Mouse (Mus musculus): ENCODE results near the gene Zfp444. TPM values are rescaled to one million over a fixed set of nuclear protein-coding genes. Genes with fewer than 3 reads are reported as not detected.
"Not testable (repeated sequence)": the region's sequence is repeated elsewhere in the genome, so short reads cannot be mapped to it uniquely, and the experiment has no call there.

Gene Zfp444
- polyA plus RNA-seq, 1 experiment from 2014 or later: 71.2 TPM

DNA sequence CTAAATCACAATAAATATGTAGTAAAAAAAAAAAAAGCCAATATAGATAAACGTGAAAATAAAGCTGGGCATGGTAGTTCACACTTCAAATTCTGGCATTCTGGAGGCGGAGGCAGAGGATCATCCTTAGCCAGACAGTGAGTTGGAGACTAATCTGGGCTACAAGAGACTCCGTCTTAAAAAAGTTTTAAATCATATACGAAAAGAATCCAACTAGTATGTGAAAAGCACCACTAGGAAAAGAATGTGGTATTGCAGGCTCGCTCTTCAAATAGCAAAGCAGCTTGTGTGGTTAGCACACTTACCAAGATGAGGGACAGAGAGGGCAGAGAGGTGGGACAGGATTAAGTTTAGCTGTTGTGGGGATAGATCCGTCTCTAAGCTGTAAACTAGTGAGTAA is 1.2 kb upstream of the Zfp444 start:
- no peaks in the 10 kb centered on the region for H3K27me3 ChIP-seq (ENCODE audit: control insufficient read depth, insufficient read depth, low read length)
- ATAC-seq (ENCODE audit: insufficient read depth, low FRiP score, low TSS enrichment) (no peak), DNase-seq (ENCODE audit: low spot score) (no peak)
- H3K27ac ChIP-seq (ENCODE audit: low read depth, low read length): peak overlapping the region; percentile 69; the same call in 1 of the 2 replicates
- WGBS: 56% methylated on average over 6 of the region's 6 CpGs
- H3K9me3 ChIP-seq (ENCODE audit: control insufficient read depth, low read length): no peaks in the 10 kb centered on the region
- no peaks in the 10 kb centered on the region; the same call in 1 of the 2 replicates for H3K36me3 ChIP-seq (ENCODE audit: control insufficient read depth, insufficient read depth, low read length)
- peak overlapping the region; percentile 56 for H3K9ac ChIP-seq (ENCODE audit: low read length)
- peak overlapping the region; percentile 72 for H3K4me3 ChIP-seq (ENCODE audit: low read depth, low read length)
- H3K4me2 ChIP-seq (ENCODE audit: low read depth): peak overlapping the region; percentile 80
- peaks cover 3% of the 10 kb centered on the region; the same call in 1 of the 2 replicates for H3K4me1 ChIP-seq (ENCODE audit: control insufficient read depth, insufficient read depth, low read length)

DNA sequence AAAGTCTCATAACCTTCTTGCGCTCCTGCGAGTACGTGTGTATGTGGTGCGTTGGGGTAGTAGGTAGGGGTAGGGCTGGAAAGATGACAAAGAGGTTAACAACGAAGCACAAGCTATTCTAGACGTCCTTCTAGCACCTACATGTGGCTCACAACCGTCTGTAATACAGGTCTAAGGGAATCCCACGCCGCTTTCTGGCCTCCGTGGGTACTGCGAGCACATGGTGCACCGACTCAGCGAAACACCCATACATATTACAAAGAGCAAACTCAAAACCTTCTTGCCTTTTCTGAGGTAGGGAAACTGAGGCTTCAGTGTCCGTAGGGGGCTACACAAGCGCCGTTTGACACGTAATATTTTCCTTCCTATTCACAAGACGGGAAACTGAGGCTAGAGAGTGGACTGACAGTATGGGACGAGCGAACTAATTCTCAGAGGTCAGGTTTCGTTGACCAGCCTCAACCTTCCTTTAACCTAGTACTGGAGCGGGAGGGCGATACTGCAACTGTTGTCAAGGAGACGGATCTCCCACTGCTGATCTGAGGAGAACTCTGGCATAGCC is 501 bp upstream of the Zfp444 start:
- no peaks in the 10 kb centered on the region; the same call in 1 of the 2 replicates for H3K36me3 ChIP-seq (ENCODE audit: control insufficient read depth, insufficient read depth, low read length)
- DNase-seq (ENCODE audit: low spot score): peak; percentile 74
- ATAC-seq (ENCODE audit: insufficient read depth, low FRiP score, low TSS enrichment): peak; percentile 53

DNA sequence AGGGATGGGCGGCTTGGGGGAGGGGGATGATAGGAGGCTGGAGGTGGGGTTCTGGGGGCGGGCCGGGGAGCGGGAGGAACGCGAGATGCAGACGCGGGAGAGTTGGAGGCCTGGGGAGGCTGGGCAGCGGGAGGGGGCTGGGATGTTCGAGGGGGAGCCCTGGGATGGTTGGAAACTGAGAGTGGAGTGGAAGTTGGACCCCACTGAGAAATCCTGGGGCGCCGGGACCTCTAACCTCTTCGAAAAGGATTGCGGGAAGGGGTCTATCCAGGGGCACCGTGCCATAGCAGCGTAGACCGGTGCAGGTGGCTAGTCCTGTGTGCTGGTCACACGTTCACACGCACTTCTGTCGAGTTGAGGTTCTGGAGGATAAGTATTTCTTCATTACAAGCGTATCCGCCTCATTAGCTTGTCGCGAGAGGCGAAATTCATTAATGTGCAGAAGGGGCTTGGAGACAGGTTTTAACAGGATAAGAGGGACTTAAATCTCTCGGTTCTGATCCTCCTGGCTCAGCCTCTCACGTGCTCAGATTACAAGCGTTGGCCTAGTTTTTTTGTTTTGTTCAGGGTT is 733 bp downstream of the Zfp444 start:
- DNase-seq (ENCODE audit: low spot score) (no peak), ATAC-seq (ENCODE audit: insufficient read depth, low FRiP score, low TSS enrichment) (peak; percentile 49)
- Histone ChIP-seq H3K27ac (ENCODE audit: low read depth, low read length) (no peak overlapping the region), H3K9me3 (ENCODE audit: control insufficient read depth, low read length) (no peaks in the 10 kb centered on the region), H3K4me1 (ENCODE audit: control insufficient read depth, insufficient read depth, low read length) (peaks cover 3% of the 10 kb centered on the region; the same call in 1 of the 2 replicates), H3K4me2 (ENCODE audit: low read depth) (peak overlapping the region; percentile 76), H3K4me3 (ENCODE audit: low read depth, low read length) (peak overlapping the region; percentile 72), H3K9ac (ENCODE audit: low read length) (peak overlapping the region; percentile 71), H3K27me3 (ENCODE audit: control insufficient read depth, insufficient read depth, low read length) (no peaks in the 10 kb centered on the region), H3K36me3 (ENCODE audit: control insufficient read depth, insufficient read depth, low read length) (no peaks in the 10 kb centered on the region; the same call in 1 of the 2 replicates)
- WGBS: under 1% methylated on average over 26 of the region's 28 CpGs

More for the DNA sequence above, 501 bp upstream of the Zfp444 start:
- peaks cover 3% of the 10 kb centered on the region; the same call in 1 of the 2 replicates for H3K4me1 ChIP-seq (ENCODE audit: control insufficient read depth, insufficient read depth, low read length)
- WGBS: under 1% methylated on average over 24 of the region's 24 CpGs
- H3K27me3 ChIP-seq (ENCODE audit: control insufficient read depth, insufficient read depth, low read length): no peaks in the 10 kb centered on the region
- H3K4me2 ChIP-seq (ENCODE audit: low read depth): peak overlapping the region; percentile 80
- peak overlapping the region; percentile 72 for H3K4me3 ChIP-seq (ENCODE audit: low read depth, low read length)
- no peaks in the 10 kb centered on the region for H3K9me3 ChIP-seq (ENCODE audit: control insufficient read depth, low read length)
- peak overlapping the region; percentile 69 for H3K27ac ChIP-seq (ENCODE audit: low read depth, low read length)
- peak overlapping the region; percentile 56 for H3K9ac ChIP-seq (ENCODE audit: low read length)

DNA sequence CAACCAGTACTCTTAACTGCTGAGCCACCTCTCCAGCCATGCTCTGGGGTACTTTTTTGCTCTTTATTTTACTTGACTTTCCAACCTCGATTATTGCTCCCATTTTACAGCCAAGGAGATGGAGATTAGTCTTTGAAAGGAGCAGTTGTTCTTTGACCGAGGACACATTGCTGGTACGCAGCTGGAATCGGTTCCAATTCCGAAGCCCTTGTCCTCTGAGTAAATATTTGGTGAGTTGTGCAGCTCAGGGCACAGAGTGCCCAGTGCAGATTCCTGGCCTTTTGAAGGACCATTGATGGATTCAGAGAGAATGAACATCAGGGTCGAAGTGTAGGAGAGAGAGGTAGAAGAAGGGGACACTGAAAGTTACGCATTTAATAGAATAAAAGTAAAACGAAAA is 1.8 kb downstream of the Zfp444 start:
- H3K9ac ChIP-seq (ENCODE audit: low read length): no peak overlapping the region
- H3K4me3 ChIP-seq (ENCODE audit: low read depth, low read length): no peak overlapping the region
- no peaks in the 10 kb centered on the region; the same call in 1 of the 2 replicates for H3K36me3 ChIP-seq (ENCODE audit: control insufficient read depth, insufficient read depth, low read length)
- 93% methylated on average over 8 of the region's 8 CpGs for WGBS
- no peak overlapping the region for H3K4me2 ChIP-seq (ENCODE audit: low read depth)
- H3K27me3 ChIP-seq (ENCODE audit: control insufficient read depth, insufficient read depth, low read length): no peaks in the 10 kb centered on the region
- DNase-seq (ENCODE audit: low spot score) (no peak), ATAC-seq (ENCODE audit: insufficient read depth, low FRiP score, low TSS enrichment) (no peak)
- H3K9me3 ChIP-seq (ENCODE audit: control insufficient read depth, low read length): no peaks in the 10 kb centered on the region
- no peak overlapping the region for H3K27ac ChIP-seq (ENCODE audit: low read depth, low read length)
- H3K4me1 ChIP-seq (ENCODE audit: control insufficient read depth, insufficient read depth, low read length): peaks cover 3% of the 10 kb centered on the region; the same call in 1 of the 2 replicates

DNA sequence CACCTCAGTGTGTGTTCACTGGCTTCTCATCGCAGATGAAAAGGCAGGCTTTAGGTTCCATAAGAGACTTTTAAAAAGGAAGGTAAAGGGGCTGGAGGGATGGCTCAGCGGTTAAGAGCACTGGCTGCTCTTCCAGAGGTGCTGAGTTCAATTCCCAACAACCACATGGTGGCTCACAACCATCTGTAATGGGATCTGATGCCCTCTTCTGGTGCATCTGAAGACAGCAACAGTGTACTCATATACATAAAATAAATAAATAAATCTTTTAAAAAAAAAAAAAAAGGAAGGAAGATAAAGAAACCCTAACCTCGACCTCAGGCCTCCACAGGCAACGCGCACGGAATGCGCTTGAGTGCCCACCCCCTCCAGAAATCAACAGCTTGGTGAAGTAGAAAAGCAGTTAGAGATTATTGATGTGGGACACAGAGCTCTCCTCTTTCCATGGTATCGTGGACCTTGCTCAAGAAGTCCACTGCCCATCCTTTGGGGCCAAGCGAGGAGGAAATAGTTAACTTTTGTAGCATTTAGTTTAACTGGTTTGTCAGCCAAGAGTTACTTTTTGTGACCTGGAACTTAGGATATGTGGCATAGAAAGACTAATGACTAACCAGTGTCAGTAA is 2.5 kb downstream of the Zfp444 start:
- H3K9ac ChIP-seq (ENCODE audit: low read length); H3K4me2 ChIP-seq (ENCODE audit: low read depth); H3K4me1 ChIP-seq (ENCODE audit: control insufficient read depth, insufficient read depth, low read length); ATAC-seq (ENCODE audit: insufficient read depth, low FRiP score, low TSS enrichment); H3K4me3 ChIP-seq (ENCODE audit: low read depth, low read length); H3K27me3 ChIP-seq (ENCODE audit: control insufficient read depth, insufficient read depth, low read length); H3K36me3 ChIP-seq (ENCODE audit: control insufficient read depth, insufficient read depth, low read length); H3K27ac ChIP-seq (ENCODE audit: low read depth, low read length); H3K9me3 ChIP-seq (ENCODE audit: control insufficient read depth, low read length); DNase-seq (ENCODE audit: low spot score): not testable (repeated sequence)
- WGBS: 92% methylated on average over 9 of the region's 9 CpGs

DNA sequence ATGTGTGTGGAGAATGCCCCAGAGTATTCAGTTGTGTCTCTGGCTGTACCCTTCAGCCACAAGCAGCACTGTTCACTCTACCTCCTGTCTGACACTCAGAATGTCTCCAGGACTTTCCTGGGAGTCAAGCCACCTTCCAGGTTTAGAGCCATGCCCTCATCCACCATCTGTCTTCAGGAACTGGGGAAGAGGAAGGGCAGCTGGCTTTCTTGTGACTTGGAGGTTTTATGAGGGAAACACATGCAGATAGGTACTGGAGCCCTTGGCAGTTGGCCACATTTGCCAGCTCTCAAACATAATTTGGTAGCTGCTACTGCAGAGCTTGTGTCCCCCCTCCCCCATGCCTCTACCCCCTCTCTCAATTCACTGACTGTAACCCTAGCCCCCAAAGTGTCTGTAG is 7.0 kb downstream of the Zfp444 start:
- no peak for ATAC-seq (ENCODE audit: insufficient read depth, low FRiP score, low TSS enrichment)
- peaks cover 2% of the 10 kb centered on the region for H3K36me3 ChIP-seq (ENCODE audit: control insufficient read depth, insufficient read depth, low read length)
- H3K9me3 ChIP-seq (ENCODE audit: control insufficient read depth, low read length): no peaks in the 10 kb centered on the region
- no peak overlapping the region for H3K27ac ChIP-seq (ENCODE audit: low read depth, low read length)
- H3K9ac ChIP-seq (ENCODE audit: low read length): no peak overlapping the region
- H3K27me3 ChIP-seq (ENCODE audit: control insufficient read depth, insufficient read depth, low read length): no peaks in the 10 kb centered on the region
- no peak for DNase-seq (ENCODE audit: low spot score)
- no peaks in the 10 kb centered on the region for H3K4me1 ChIP-seq (ENCODE audit: control insufficient read depth, insufficient read depth, low read length)
- no peak overlapping the region for H3K4me2 ChIP-seq (ENCODE audit: low read depth)
- H3K4me3 ChIP-seq (ENCODE audit: low read depth, low read length): no peak overlapping the region

DNA sequence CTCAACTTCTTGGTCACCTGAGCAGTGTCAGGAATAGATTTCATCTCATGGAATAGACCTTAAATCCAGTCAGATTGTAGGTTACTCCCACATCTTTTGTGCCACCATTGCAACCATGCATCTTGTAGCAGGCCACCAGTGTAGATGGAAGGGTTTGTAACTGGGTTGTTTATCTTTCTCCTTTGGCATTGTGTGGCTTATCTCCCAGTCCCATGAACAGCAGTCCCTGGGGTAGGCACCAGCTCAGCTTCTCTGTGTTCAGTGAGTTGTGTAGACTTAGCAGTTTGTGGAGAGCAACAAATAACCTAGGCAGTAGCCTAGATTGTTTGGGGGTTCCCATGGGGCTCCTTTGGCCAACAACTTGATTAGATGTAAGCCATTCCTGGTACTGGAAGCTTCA is 10.9 kb downstream of the Zfp444 start:
- Histone ChIP-seq H3K9me3 (ENCODE audit: control insufficient read depth, low read length) (no peaks in the 10 kb centered on the region; the same call in 1 of the 2 replicates), H3K4me2 (ENCODE audit: low read depth) (no peak overlapping the region), H3K27ac (ENCODE audit: low read depth, low read length) (no peak overlapping the region), H3K36me3 (ENCODE audit: control insufficient read depth, insufficient read depth, low read length) (peaks cover 10% of the 10 kb centered on the region), H3K4me3 (ENCODE audit: low read depth, low read length) (no peak overlapping the region), H3K9ac (ENCODE audit: low read length) (no peak overlapping the region), H3K27me3 (ENCODE audit: control insufficient read depth, insufficient read depth, low read length) (no peaks in the 10 kb centered on the region), H3K4me1 (ENCODE audit: control insufficient read depth, insufficient read depth, low read length) (no peaks in the 10 kb centered on the region)
- no peak for DNase-seq (ENCODE audit: low spot score)
- ATAC-seq (ENCODE audit: insufficient read depth, low FRiP score, low TSS enrichment): no peak

DNA sequence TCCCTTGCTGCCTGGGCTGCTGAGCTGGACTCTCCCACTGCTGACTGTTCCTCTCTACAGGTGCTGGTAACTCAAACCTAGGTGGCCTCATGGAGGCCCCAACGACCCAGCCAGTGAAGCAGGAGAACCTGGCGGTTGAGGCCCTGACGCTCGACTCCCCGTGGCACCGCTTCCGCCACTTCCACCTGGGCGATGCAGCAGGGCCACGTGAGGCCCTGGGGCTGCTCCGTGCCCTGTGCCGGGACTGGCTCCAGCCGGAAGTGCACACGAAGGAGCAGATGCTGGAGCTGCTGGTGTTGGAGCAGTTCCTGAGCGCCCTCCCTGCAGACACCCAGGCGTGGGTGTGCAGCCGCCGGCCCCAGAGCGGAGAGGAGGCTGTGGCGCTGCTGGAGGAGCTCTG is 11.8 kb downstream of the Zfp444 start:
- H3K27me3 ChIP-seq (ENCODE audit: control insufficient read depth, insufficient read depth, low read length): no peaks in the 10 kb centered on the region
- H3K36me3 ChIP-seq (ENCODE audit: control insufficient read depth, insufficient read depth, low read length): peaks cover 10% of the 10 kb centered on the region
- DNase-seq (ENCODE audit: low spot score) (no peak), ATAC-seq (ENCODE audit: insufficient read depth, low FRiP score, low TSS enrichment) (no peak)
- H3K9ac ChIP-seq (ENCODE audit: low read length): no peak overlapping the region
- H3K9me3 ChIP-seq (ENCODE audit: control insufficient read depth, low read length): no peaks in the 10 kb centered on the region; the same call in 1 of the 2 replicates
- H3K4me3 ChIP-seq (ENCODE audit: low read depth, low read length): no peak overlapping the region
- no peak overlapping the region for H3K4me2 ChIP-seq (ENCODE audit: low read depth)
- WGBS: 94% methylated on average over 19 of the region's 19 CpGs
- no peak overlapping the region for H3K27ac ChIP-seq (ENCODE audit: low read depth, low read length)
- no peaks in the 10 kb centered on the region for H3K4me1 ChIP-seq (ENCODE audit: control insufficient read depth, insufficient read depth, low read length)

DNA sequence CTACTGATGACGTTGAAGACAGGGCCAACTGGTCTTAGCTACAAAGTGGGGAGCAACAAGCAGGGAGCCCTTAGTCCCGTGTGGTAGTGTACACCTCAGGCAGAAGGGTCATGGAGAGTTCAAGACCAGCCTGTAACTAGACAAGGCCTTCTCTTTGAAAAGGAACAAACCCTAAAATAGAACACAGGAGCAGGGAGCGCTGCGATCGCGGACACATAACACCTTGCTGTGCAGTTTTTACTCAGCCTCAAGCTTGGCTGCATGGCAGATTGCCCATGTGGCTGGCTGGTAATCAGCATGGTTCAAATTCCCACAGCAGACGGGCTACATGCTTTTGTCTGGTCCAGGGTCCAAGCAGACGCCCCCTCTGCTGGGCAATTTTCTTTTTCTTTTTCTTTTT is 12.5 kb downstream of the Zfp444 start:
- ATAC-seq (ENCODE audit: insufficient read depth, low FRiP score, low TSS enrichment) (no peak), DNase-seq (ENCODE audit: low spot score) (no peak)
- WGBS: 92% methylated on average over 8 of the region's 8 CpGs
- Histone ChIP-seq H3K4me3 (ENCODE audit: low read depth, low read length) (no peak overlapping the region), H3K4me2 (ENCODE audit: low read depth) (no peak overlapping the region), H3K9me3 (ENCODE audit: control insufficient read depth, low read length) (no peaks in the 10 kb centered on the region; the same call in 1 of the 2 replicates), H3K27me3 (ENCODE audit: control insufficient read depth, insufficient read depth, low read length) (no peaks in the 10 kb centered on the region), H3K9ac (ENCODE audit: low read length) (no peak overlapping the region), H3K36me3 (ENCODE audit: control insufficient read depth, insufficient read depth, low read length) (peaks cover 16% of the 10 kb centered on the region), H3K4me1 (ENCODE audit: control insufficient read depth, insufficient read depth, low read length) (no peaks in the 10 kb centered on the region), H3K27ac (ENCODE audit: low read depth, low read length) (no peak overlapping the region)
